Mouse (Mus musculus): ENCODE measurements around the gene Erg. TPM values are rescaled to one million over a fixed set of nuclear protein-coding genes. Genes with fewer than 3 reads are reported as not detected.

Gene Erg
- polyA plus RNA-seq, 1 experiment from 2014 or later = 1.7 TPM

GRCm38 (mm10) chr16:95611982-95612746 lies 25.8 kb upstream of the Erg start:
- WGBS = 86% methylated on average over 20 of the region's 20 CpGs
- no peak for ATAC-seq (ENCODE audit: low FRiP score)

GRCm38 (mm10) chr16:95608624-95609023 lies 22.2 kb upstream of the Erg start:
- Histone ChIP-seq H3K4me3 (replicated peaks; ENCODE audit: low read length) (no peak overlapping the region), H3K9ac (no peak overlapping the region), H3K4me2 (replicated peaks) (no peak overlapping the region), H3K27me3 (ENCODE audit: control insufficient read depth, insufficient read depth, low read length) (no peaks in the 10 kb centered on the region), H3K9me3 (ENCODE audit: control insufficient read depth, low read length) (no peaks in the 10 kb centered on the region), H3K4me1 (replicated peaks; ENCODE audit: control insufficient read depth, insufficient read depth, low read length) (no peaks in the 10 kb centered on the region), H3K36me3 (replicated peaks; ENCODE audit: control insufficient read depth, insufficient read depth) (no peaks in the 10 kb centered on the region), H3K27ac (no peak overlapping the region)
- ATAC-seq (ENCODE audit: low FRiP score) = no peak
- no peak for DNase-seq (ENCODE audit: low spot score)
- 80% methylated on average over 7 of the region's 7 CpGs for WGBS

More at GRCm38 (mm10) chr16:95611982-95612746, 25.8 kb upstream of the Erg start:
- Histone ChIP-seq H3K4me2 (replicated peaks) (no peak overlapping the region), H3K27me3 (ENCODE audit: control insufficient read depth, insufficient read depth, low read length) (no peaks in the 10 kb centered on the region), H3K27ac (no peak overlapping the region), H3K4me3 (replicated peaks; ENCODE audit: low read length) (no peak overlapping the region), H3K36me3 (replicated peaks; ENCODE audit: control insufficient read depth, insufficient read depth) (no peaks in the 10 kb centered on the region), H3K9me3 (ENCODE audit: control insufficient read depth, low read length) (no peaks in the 10 kb centered on the region), H3K4me1 (replicated peaks; ENCODE audit: control insufficient read depth, insufficient read depth, low read length) (no peaks in the 10 kb centered on the region), H3K9ac (no peak overlapping the region)
- no peak for DNase-seq (ENCODE audit: low spot score)

GRCm38 (mm10) chr16:95605304-95605703 lies 18.9 kb upstream of the Erg start:
- Histone ChIP-seq H3K36me3 (replicated peaks; ENCODE audit: control insufficient read depth, insufficient read depth) (no peaks in the 10 kb centered on the region), H3K4me1 (replicated peaks; ENCODE audit: control insufficient read depth, insufficient read depth, low read length) (0 out of 2 replicates have a peak, but pooled peaks cover 8% of the 10 kb centered on the region), H3K27me3 (ENCODE audit: control insufficient read depth, insufficient read depth, low read length) (no peaks in the 10 kb centered on the region), H3K4me2 (replicated peaks) (no peak overlapping the region), H3K27ac (no peak overlapping the region), H3K9ac (no peak overlapping the region), H3K9me3 (ENCODE audit: control insufficient read depth, low read length) (no peaks in the 10 kb centered on the region), H3K4me3 (replicated peaks; ENCODE audit: low read length) (no peak overlapping the region)
- WGBS = 24% methylated on average over 7 of the region's 7 CpGs
- no peak for DNase-seq (ENCODE audit: low spot score)
- no peak for ATAC-seq (ENCODE audit: low FRiP score)

- ATAC-seq (ENCODE audit: low FRiP score) (no peak), DNase-seq (ENCODE audit: low spot score) (no peak)
- H3K27me3 ChIP-seq (ENCODE audit: control insufficient read depth, insufficient read depth, low read length) = no peaks in the 10 kb centered on the region
- no peaks in the 10 kb centered on the region for H3K36me3 ChIP-seq (replicated peaks; ENCODE audit: control insufficient read depth, insufficient read depth)
- H3K4me3 ChIP-seq (replicated peaks; ENCODE audit: low read length) = no peak overlapping the region
- H3K9me3 ChIP-seq (ENCODE audit: control insufficient read depth, low read length) = no peaks in the 10 kb centered on the region
- no peak overlapping the region for H3K9ac ChIP-seq
- H3K4me1 ChIP-seq (replicated peaks; ENCODE audit: control insufficient read depth, insufficient read depth, low read length) = 0 out of 2 replicates have a peak, but pooled peaks cover 8% of the 10 kb centered on the region
- H3K27ac ChIP-seq = no peak overlapping the region
- H3K4me2 ChIP-seq (replicated peaks) = no peak overlapping the region
- WGBS = 21% methylated on average over 5 of the region's 5 CpGs
These were observed 16.1 kb upstream of the Erg start for GRCm38 (mm10) chr16:95602504-95602903.

DNA sequence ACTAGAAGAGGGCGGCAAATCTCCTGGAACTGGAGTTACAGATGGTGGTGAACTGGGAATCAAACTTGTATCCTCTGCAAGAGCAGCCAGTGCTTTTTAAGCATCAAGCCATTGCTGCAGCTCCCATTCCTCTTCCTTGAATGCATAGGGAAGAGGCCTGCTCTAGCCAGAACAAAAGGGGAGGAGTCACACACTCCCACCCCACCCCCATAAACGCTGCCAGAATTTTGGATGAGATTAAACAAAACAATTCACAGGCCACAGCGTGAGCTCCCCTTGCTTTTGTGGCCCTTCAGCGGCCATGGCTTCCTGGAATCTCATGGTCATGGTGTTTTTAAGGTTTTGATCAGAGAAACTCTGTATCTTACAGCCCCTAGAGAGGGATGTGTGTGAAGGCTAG lies 15.4 kb upstream of the Erg start:
- 0 out of 2 replicates have a peak, but pooled peaks cover 12% of the 10 kb centered on the region for H3K4me1 ChIP-seq (replicated peaks; ENCODE audit: control insufficient read depth, insufficient read depth, low read length)
- no peak for DNase-seq (ENCODE audit: low spot score)
- H3K27me3 ChIP-seq (ENCODE audit: control insufficient read depth, insufficient read depth, low read length) = no peaks in the 10 kb centered on the region
- 26% methylated on average over 4 of the region's 4 CpGs for WGBS
- H3K9me3 ChIP-seq (ENCODE audit: control insufficient read depth, low read length) = no peaks in the 10 kb centered on the region
- no peak overlapping the region for H3K4me2 ChIP-seq (replicated peaks)
- no peaks in the 10 kb centered on the region for H3K36me3 ChIP-seq (replicated peaks; ENCODE audit: control insufficient read depth, insufficient read depth)
- ATAC-seq (ENCODE audit: low FRiP score) = no peak
- no peak overlapping the region for H3K4me3 ChIP-seq (replicated peaks; ENCODE audit: low read length)
- no peak overlapping the region for H3K9ac ChIP-seq
- no peak overlapping the region for H3K27ac ChIP-seq

GRCm38 (mm10) chr16:95601219-95601580 lies 14.8 kb upstream of the Erg start:
- peak overlapping the region; percentile 20 for H3K4me3 ChIP-seq (replicated peaks; ENCODE audit: low read length)
- DNase-seq (ENCODE audit: low spot score) (no peak), ATAC-seq (ENCODE audit: low FRiP score) (peak; percentile 43; the same call in 1 of the 2 replicates)
- H3K4me1 ChIP-seq (replicated peaks; ENCODE audit: control insufficient read depth, insufficient read depth, low read length) = 0 out of 2 replicates have a peak, but pooled peaks cover 12% of the 10 kb centered on the region
- H3K4me2 ChIP-seq (replicated peaks) = peak overlapping the region; percentile 27
- H3K36me3 ChIP-seq (replicated peaks; ENCODE audit: control insufficient read depth, insufficient read depth) = no peaks in the 10 kb centered on the region
- no peak overlapping the region for H3K27ac ChIP-seq
- no peaks in the 10 kb centered on the region for H3K27me3 ChIP-seq (ENCODE audit: control insufficient read depth, insufficient read depth, low read length)
- H3K9ac ChIP-seq = 0 out of 2 replicates have a peak overlapping the region, but pooled peaks have one; percentile 16
- H3K9me3 ChIP-seq (ENCODE audit: control insufficient read depth, low read length) = no peaks in the 10 kb centered on the region
- 62% methylated on average over 4 of the region's 4 CpGs for WGBS

DNA sequence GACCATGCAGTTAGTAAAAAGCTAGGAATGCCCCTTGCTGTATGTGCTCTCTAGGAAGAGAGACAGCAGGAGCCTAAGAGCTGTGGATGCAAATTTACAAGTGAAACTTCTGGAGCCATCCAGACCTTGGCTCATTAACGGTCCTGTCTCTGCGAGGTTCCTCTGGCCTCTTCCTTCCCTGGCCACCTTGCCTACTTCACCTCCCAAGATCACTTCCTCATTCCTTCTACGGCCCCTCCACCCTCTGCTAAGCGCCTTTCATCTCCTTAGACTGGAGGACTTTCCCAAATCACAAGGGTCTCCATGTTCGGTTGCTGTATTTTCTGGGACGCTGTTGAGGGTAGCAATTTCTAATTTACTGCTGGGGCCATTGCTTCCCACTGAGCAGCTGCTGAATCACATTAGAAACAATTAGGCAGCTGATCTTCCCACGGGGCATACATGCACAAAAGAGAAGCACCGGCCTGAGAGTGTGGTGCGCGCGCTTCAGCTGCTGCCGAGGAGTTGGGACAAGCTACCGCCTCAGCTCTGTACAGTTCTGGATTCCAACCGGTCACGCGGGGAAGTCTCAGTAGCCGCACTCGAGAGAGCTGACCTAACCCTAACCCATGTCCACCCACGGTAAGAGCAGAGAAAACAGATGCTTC lies 14.3 kb upstream of the Erg start:
- WGBS = 45% methylated on average over 19 of the region's 19 CpGs
- no peaks in the 10 kb centered on the region for H3K9me3 ChIP-seq (ENCODE audit: control insufficient read depth, low read length)
- peak overlapping the region; percentile 16; the same call in 1 of the 2 replicates for H3K9ac ChIP-seq
- peak overlapping the region; percentile 27 for H3K4me2 ChIP-seq (replicated peaks)
- H3K27ac ChIP-seq = peak overlapping the region; percentile 32; the same call in 1 of the 2 replicates
- H3K36me3 ChIP-seq (replicated peaks; ENCODE audit: control insufficient read depth, insufficient read depth) = no peaks in the 10 kb centered on the region
- peak overlapping the region; percentile 20 for H3K4me3 ChIP-seq (replicated peaks; ENCODE audit: low read length)
- DNase-seq (ENCODE audit: low spot score) (no peak), ATAC-seq (ENCODE audit: low FRiP score) (peak; percentile 22; the same call in 1 of the 2 replicates)
- no peaks in the 10 kb centered on the region for H3K27me3 ChIP-seq (ENCODE audit: control insufficient read depth, insufficient read depth, low read length)
- 0 out of 2 replicates have a peak, but pooled peaks cover 12% of the 10 kb centered on the region for H3K4me1 ChIP-seq (replicated peaks; ENCODE audit: control insufficient read depth, insufficient read depth, low read length)

- no peak overlapping the region for H3K4me2 ChIP-seq (replicated peaks)
- H3K9ac ChIP-seq = no peak overlapping the region
- 95% methylated on average over 4 of the region's 4 CpGs for WGBS
- H3K27me3 ChIP-seq (ENCODE audit: control insufficient read depth, insufficient read depth, low read length) = no peaks in the 10 kb centered on the region
- no peaks in the 10 kb centered on the region for H3K9me3 ChIP-seq (ENCODE audit: control insufficient read depth, low read length)
- H3K4me1 ChIP-seq (replicated peaks; ENCODE audit: control insufficient read depth, insufficient read depth, low read length) = 0 out of 2 replicates have a peak, but pooled peaks cover 12% of the 10 kb centered on the region
- no peak for ATAC-seq (ENCODE audit: low FRiP score)
- DNase-seq (ENCODE audit: low spot score) = no peak
- no peak overlapping the region for H3K27ac ChIP-seq
- no peaks in the 10 kb centered on the region for H3K36me3 ChIP-seq (replicated peaks; ENCODE audit: control insufficient read depth, insufficient read depth)
- H3K4me3 ChIP-seq (replicated peaks; ENCODE audit: low read length) = no peak overlapping the region
These were observed 12.5 kb upstream of the Erg start for GRCm38 (mm10) chr16:95598930-95599329.

DNA sequence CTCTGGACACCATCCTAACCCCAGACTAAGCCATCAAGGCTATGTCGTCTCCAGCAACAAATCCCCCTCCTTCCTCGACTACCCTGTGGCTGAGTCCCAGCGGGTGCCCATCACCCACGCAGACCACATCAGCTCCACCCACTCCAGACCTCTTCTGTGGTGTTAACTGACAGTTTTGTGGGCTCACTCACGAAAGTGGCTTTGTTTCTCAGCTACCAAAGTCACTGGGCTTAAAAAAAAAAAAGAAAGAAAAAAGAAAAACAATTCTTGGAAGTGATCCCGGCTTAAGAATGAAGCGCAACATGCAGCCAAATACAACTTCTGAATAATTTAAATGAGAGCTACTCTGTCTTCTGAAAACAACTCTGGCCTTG lies 11.2 kb upstream of the Erg start:
- H3K9ac ChIP-seq = no peak overlapping the region
- no peaks in the 10 kb centered on the region for H3K9me3 ChIP-seq (ENCODE audit: control insufficient read depth, low read length)
- H3K27me3 ChIP-seq (ENCODE audit: control insufficient read depth, insufficient read depth, low read length) = no peaks in the 10 kb centered on the region
- DNase-seq (ENCODE audit: low spot score) = no peak
- H3K36me3 ChIP-seq (replicated peaks; ENCODE audit: control insufficient read depth, insufficient read depth) = no peaks in the 10 kb centered on the region
- H3K4me2 ChIP-seq (replicated peaks) = no peak overlapping the region
- H3K4me3 ChIP-seq (replicated peaks; ENCODE audit: low read length) = no peak overlapping the region
- H3K4me1 ChIP-seq (replicated peaks; ENCODE audit: control insufficient read depth, insufficient read depth, low read length) = 0 out of 2 replicates have a peak, but pooled peaks cover 10% of the 10 kb centered on the region
- WGBS = 47% methylated on average over 7 of the region's 7 CpGs
- ATAC-seq (ENCODE audit: low FRiP score) = peak; percentile 64; the same call in 1 of the 2 replicates
- no peak overlapping the region for H3K27ac ChIP-seq

All from hindbrain, embryonic 14.5 days (tissue).